Mouse (Mus musculus): ENCODE data around the gene Ralgps1. TPM values are rescaled to one million over a fixed set of nuclear protein-coding genes. Genes with fewer than 3 reads are reported as not detected.

The Ralgps1 gene
- 10 to 100 TPM; 51.5 to 71.2 TPM for total RNA-seq (2021)

GRCm38 (mm10) chr2:33370777-33371647, at the start of gene Ralgps1:
Ralgps1 (minus strand) TSS chr2:33371486.
- intact Hi-C loops (cut with DNase I): no loop called here
- peak; percentile 98 to 99 for DNase-seq (ENCODE audit: low spot score in 2 of 2)

- intact Hi-C loops (cut with DNase I): no loop called here
- DNase-seq (ENCODE audit: low spot score in 2 of 2): no peak
Observed at GRCm38 (mm10) chr2:33417454-33417853, 46.2 kb upstream of the Ralgps1 start.

DNA sequence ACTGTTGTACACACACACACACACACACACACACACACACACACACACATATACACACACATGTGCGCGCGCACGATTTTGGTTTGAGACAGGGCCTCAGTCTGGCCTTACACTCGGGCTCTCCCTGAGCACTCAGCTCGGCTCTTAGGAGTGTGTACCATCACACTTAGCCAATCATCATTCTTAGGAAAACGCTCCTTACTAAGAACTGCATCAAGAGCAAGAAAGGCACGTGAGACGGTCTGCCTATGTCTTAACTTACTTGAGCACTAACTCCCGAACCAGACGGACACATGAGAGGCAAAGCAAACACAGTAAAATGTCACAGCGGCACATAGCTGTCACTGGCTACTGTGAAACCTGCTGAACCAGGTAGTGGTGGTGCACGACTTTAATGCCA, 42.7 kb upstream of the Ralgps1 start:
- intact Hi-C loops (cut with DNase I): no loop called here
- DNase-seq (ENCODE audit: low spot score in 2 of 2): no peak

GRCm38 (mm10) chr2:33412111-33412510, 40.8 kb upstream of the Ralgps1 start:
- DNase-seq (ENCODE audit: low spot score in 2 of 2): no peak
- intact Hi-C loops (cut with DNase I): no loop called here

- DNase-seq (ENCODE audit: low spot score in 2 of 2): no peak
- intact Hi-C loops (cut with DNase I): loop anchor here (5.0 kb wide), 1 partner anchor 246 kb away; no protein-coding TSS in a partner anchor
Observed at GRCm38 (mm10) chr2:33403511-33404003, 32.3 kb upstream of the Ralgps1 start.

- intact Hi-C loops (cut with DNase I): loop anchor here (5.0 kb wide), 1 partner anchor 245 kb away; no protein-coding TSS in a partner anchor
- no peak for DNase-seq (ENCODE audit: low spot score in 2 of 2)
Observed at GRCm38 (mm10) chr2:33402638-33403037, 31.4 kb upstream of the Ralgps1 start.

DNA sequence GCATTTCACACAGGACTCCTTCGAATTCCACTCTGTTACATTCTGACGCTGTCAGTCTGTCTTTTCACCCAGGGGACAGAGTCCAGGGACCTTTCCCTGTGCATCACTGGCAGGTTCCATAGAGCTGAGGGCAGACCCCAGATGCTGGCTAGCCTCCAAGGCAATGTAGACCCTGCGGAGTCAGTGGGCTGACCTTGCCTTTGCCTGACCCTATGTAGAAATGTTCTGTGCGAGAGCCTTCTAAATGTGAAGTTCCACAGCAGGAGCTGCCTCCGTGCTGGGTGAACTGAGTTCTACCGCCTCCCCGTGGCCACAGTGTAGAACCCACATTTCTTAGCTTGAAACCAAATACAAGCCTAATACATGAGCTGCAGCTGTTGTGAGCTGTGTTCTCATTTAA, 30.9 kb upstream of the Ralgps1 start:
- intact Hi-C loops (cut with DNase I): loop anchor here (5.0 kb wide), 1 partner anchor 245 kb away; no protein-coding TSS in a partner anchor
- DNase-seq (ENCODE audit: low spot score in 2 of 2): peak; percentile 61 to 65

GRCm38 (mm10) chr2:33401217-33401616, 29.9 kb upstream of the Ralgps1 start:
- no peak for DNase-seq (ENCODE audit: low spot score in 2 of 2)
- intact Hi-C loops (cut with DNase I): loop anchor here (2.0 to 5.0 kb wide), 2 partner anchors 48 to 244 kb away; no protein-coding TSS in a partner anchor

DNA sequence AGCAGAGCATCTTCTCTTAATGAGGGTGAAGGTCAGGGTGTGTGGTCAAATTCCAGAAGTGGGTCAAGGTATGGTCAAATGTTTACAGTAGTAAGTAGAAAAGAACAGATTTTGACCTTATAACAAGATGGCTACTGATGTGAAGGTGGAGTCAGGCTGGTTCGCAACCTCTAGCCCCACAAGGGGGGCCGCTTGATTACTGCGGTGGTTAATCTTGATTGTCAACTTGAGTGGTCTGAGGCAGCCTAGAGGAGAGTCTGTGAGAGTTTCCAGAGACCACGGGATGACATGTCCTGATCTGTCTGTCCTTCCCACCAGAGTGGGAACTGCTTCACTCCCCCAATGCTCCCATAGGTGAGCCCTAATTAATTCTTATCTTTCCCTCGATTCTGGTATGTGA, 29.3 kb upstream of the Ralgps1 start:
- DNase-seq (ENCODE audit: low spot score in 2 of 2): no peak
- intact Hi-C loops (cut with DNase I): loop anchor here (2.0 to 5.0 kb wide), 2 partner anchors 48 to 243 kb away; no protein-coding TSS in a partner anchor

GRCm38 (mm10) chr2:33399091-33399490, 27.8 kb upstream of the Ralgps1 start:
- DNase-seq (ENCODE audit: low spot score in 2 of 2): no peak
- intact Hi-C loops (cut with DNase I): no loop called here

DNA sequence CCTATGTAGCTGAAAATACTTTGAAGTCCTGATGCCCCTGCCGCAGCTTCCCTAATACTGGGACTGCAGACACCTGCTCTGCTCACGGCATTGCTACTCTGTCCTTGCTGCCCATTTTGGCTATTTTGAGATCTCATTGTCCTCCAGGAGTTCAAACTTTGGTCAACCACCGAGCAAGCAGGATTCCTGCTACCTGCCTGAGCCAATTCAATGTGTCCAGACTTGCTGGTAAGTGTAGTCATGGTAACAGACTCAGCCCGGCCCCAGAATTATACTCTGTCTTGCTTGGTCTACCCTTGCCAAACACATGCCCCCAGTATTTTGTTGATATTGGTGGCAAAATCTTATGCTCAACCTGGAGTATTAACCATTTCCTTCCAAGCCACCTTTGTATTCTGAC, 25.8 kb upstream of the Ralgps1 start:
- no peak for DNase-seq (ENCODE audit: low spot score in 2 of 2)
- intact Hi-C loops (cut with DNase I): no loop called here

- DNase-seq (ENCODE audit: low spot score in 2 of 2): no peak
- intact Hi-C loops (cut with DNase I): no loop called here
Observed at GRCm38 (mm10) chr2:33395053-33395452, 23.8 kb upstream of the Ralgps1 start.

DNA sequence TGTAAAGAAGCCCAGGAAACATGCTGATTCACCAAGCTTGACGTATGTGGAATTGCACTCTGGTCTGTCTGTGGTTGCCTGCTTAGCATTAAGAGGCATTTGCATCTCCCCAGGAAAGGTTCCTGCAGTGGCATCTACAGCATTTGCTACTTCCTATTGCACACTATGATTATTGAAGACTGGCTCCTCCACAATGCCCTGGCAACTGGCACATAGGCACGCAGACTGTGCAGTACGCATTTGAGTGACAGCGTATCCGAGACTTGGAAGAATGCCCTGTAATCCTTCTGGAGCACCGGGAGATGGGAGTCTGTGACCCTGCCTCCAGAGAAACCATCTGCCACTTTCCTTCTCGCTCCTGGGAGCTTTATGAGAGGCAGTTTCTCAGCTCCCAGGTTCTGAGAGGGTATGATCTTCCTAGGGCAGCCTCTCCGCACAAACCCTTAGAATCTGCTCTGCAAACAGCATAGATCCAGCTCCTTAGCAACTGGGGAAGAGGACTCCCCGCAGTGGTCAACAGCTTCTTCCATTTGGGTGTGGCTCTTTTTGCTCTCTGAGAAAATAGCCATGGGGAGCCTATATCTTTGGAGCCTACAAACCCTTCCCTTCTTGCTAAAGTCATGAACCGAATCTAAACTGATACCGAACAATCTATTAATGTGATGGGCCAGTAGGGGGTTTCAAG, 22.8 kb upstream of the Ralgps1 start:
- intact Hi-C loops (cut with DNase I): no loop called here
- no peak for DNase-seq (ENCODE audit: low spot score in 2 of 2)

DNA sequence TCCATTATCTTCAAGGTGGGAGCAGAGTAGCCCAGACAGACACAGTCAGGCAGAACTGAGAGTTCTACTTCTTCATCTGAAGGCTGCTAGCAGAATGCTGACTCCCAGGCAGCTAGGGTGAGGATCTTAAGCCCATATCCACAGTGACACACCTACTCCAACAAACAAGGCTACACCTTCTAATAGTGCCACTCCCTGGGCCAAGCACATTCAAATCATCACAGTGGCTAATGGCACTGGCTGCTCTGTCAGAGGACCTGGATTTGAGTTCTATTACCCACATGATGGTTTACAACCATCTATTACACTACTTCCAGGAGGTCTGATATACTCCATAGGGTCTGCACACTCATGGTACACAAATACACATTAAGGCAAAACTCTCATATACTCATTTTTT, 21.7 kb upstream of the Ralgps1 start:
- intact Hi-C loops (cut with DNase I): no loop called here
- DNase-seq (ENCODE audit: low spot score in 2 of 2): no peak

DNA sequence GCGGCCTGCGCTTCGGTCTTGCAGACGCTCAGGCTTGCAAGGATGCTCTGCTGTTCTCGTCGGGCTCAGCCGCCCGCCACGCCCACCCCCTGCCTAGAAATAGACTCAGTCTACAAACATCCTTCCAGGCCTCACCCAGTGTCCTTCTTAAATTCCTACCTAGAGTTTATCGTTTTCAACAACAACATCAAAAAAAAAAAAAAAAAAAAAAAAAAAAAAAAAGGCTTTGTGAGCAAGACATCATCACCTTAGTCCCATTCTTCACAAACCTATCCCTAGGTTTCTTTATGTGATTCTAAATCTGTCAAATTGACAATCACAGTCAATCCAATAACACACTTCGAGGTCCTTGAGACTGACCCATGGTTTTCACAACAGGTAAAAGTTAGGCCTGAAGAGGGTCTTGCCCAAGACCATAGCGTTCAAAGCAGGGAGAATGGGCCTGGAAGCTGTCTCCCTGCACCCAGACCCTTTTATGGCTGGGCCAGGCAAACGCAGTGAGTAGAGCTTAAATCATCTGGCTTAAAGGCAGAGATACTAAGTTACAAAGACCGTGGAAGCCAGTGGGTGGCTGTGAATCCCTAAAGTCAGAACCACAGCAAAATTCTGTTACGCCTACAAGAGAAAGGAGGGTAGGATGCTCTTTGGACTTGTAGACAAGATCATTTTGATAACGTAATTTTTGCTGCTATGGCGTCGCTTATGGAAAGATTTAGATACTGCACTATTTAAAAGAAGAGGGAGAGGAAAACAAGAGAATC, 542 bp upstream of the Ralgps1 start:
- no peak for DNase-seq (ENCODE audit: low spot score in 2 of 2)
- intact Hi-C loops (cut with DNase I): no loop called here

GRCm38 (mm10) chr2:33370276-33370776, 960 bp downstream of the Ralgps1 start:
- intact Hi-C loops (cut with DNase I): no loop called here
- DNase-seq (ENCODE audit: low spot score in 2 of 2): no peak

DNA sequence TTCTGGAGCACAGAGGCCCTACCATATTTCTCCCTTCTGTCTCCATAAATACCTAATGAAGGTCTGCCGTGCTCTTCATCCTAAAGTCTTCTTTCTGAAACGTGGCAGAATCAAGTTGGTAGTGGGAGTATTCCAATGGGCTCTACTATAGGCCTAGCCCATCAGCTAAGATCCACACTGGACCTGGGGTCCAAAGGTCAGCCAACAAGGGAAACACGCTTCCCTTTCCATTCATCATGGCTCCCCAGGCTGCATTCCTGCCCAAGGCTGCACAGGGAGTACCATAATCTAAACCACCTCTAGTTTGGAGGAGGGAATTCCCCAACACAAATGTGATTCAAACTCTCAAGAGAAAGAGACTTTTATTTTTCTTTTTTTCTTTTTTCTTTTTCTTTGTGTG, 1.8 kb downstream of the Ralgps1 start:
- no peak for DNase-seq (ENCODE audit: low spot score in 2 of 2)
- intact Hi-C loops (cut with DNase I): no loop called here

GRCm38 (mm10) chr2:33368486-33368885, 2.8 kb downstream of the Ralgps1 start:
- intact Hi-C loops (cut with DNase I): no loop called here
- no peak for DNase-seq (ENCODE audit: low spot score in 2 of 2)

DNA sequence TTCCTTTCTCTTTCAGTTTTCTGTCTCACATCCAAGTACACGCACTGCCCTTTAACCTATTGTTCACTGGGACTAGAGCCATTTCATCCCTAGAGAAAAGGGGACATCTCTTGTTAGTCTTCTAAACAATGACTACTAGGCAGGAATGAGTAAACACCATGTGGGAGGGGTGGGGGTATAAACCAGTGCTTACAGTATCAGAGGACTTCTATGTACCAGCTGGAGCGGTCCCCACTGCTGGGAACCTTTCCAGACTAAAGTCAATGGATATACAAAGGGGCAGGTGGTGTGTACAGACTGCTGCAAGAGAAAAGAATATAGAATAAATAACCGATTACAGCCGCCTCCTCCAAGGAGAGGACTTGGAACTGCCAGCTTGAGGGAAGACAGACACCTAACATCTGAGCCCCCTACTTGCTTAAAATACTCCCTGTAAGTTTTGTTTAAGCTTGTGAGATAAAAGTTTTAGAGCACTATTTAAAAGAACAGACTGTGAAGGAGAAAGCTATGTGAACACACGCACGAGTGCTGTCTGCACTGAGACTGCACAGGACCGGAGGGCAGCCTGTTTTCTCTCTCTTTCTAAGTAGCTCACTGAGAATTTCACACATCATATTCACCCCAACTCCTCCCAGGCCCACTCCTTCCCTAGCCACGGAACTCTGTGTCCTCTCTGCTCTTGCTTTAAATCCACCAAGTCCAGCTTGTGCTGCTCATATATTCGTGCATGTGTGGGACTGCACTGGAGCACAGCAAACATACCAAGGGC, 5.4 kb downstream of the Ralgps1 start:
- DNase-seq (ENCODE audit: low spot score in 2 of 2): no peak

More for the DNA sequence above, 5.4 kb downstream of the Ralgps1 start:
- intact Hi-C loops (cut with DNase I): no loop called here
